Mouse (Mus musculus) kidney, postnatal 14 days (tissue): ENCODE data around the gene Slc22a21.
"Not testable (repeated sequence)": the region's sequence is repeated elsewhere in the genome, so short reads cannot be mapped to it uniquely, and the experiment has no call there.

ENCODE experiments used
- DNase-seq: peaks from one replicate; pipeline ENCODE4 v3.0.0; 2022; ENCODE audit warnings: mixed read lengths

Slc22a21 gene

DNA sequence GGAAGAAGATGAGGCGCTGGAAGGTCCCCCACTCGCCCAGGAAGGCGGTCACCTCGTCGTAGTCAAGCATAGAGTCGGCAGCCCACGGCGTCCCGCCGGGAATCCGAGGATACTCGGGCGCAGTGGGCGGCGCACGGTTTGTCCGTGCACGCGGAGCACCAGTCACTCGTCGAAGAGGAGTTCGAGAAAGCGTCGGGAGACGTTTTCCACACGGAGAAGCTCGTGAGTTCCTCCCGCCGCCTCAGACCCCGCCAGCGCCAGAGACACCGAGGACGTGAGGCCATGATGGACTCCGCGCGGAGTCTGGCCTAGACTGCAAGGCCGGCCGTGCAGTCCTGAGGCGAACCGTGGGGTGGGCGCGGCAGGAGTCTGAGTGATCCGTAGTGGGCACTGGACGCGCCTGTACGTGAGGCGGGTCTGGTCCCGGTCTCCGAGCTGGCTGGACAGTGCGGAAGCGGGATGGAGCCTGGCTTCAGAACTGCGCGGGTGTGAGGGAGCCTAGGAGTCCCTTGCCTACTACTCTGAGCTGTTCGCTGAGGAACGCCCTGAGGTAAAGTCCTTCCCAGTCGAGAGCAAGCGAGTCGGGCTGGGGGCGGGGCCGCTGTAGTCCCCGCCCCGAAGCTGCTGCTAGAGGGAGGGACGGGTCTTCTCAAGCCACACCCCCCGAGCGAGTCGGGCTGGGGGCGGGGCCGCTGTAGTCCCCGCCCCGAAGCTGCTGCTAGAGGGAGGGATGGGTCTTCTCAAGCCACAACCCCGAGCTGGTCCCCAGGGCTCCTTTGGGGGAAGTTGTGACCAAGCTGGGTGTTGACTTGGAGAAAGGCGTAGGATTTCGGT lies at the start of gene Slc22a21:
Slc22a21 (minus strand) TSS at position 545 of the 834 bp plus-strand sequence.
- DNase-seq, result peak; percentile 86

DNA sequence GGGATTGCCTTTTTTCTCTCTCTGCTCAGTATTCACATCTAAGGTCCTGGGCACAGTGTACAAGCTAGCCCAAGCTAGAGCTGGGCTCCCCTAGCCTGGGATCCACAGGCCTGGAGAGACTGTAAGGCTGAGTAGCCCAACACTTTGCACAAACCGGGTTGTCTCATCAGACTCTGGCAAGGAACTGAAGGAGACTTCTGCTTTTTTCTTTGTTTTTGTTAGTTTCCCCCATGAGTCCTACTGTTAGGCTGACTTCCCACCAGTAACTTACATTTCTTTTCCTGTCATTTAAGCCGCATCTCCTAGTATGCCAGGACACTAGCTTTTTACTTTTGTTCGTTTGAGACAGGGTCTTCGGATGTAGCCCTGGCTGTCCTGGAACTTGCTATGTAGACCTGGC lies 48.9 kb upstream of the Slc22a21 start:
- DNase-seq, result no peak

DNA sequence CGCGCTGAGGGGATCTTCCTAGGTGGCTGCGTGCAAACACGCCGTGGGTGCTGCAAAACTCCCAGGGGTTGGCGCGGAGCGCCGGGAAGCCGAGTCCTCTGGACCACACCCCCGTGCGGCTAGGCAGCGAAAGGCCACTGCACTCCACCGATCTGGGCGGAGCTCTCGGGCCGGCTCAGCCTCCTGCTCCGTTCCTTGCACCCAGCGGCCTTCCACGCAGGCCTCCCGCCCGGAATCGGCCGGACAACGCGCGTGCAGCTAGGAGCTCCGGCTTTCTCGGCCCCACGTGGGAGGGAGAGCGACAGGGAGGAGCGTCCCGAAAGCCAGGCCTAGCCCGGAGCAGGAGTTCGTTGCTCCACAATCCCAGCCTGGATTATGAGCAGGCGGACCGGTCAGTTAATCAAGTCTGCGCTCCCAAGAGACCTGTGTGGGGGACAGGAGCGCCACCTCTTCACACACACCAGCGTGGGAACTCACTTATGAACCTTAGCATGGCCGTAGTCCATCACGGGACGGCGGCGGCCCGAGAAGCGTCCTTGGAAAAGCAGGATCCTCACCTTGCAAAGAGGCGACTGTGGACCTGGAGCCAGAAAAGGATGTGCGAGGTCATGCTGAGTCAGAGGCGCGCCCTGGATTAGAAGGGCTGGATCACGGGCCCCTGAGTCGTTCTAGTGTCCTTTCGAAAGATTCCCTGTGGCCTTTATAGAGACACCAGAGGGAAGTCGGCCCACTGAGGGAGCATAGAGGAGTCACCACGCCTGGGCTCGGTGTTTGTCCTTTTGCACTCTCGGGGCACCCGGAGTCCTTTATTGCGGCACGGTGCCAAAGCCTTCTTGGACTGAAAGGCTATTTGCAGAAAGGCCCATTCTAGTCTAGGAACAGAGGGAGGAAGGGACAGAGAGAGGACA lies 48.2 kb upstream of the Slc22a21 start, which contains the start of gene Slc22a4:
Slc22a4 (minus strand) TSS at position 47 of the 908 bp plus-strand sequence.
- peak; percentile 92 for DNase-seq

DNA sequence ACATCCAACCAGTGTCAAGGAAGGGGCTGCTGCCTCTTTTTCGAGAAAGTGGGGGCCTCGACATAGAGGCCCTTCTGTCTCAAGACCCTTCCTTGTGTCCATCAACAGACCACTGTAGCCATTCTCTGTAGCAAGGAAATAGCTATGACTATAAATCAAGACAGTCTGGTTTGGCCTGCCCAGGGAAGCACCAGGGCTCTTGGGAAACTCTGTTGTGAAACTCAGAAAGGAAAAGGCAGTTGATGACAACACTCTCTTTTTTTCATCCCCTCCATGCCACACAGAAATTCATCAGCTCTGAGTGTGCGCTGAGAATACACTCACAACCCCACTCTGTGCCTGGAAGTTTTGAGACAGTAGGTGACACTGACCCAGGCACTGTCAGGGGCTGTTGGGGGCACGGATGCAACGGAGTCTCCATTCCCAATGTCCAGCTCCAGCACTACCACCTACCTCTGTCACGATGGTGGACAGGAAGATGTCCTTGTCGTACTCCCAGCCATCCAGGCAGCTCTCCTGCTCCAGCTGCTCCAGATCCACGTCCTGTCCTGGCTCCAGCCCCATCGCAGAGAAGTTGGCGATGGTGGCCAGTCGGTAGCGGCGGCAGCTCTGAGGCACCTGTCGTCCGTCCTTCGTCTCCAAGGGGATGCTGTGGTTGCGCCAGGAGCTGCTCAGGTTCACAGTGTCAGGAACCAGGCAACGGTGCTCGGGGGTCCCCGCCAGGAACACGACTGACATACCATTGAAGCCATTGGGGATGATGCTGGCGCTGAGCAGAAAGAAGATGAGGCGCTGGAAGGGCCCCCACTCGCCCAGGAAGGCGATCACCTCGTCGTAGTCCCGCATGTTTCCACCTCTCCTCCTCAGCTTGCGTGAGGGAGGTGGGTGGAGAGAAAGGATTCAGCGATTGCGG lies 47.3 kb upstream of the Slc22a21 start:
- DNase-seq, result no peak

GRCm38 (mm10) chr11:54026491-54027041 lies 46.4 kb upstream of the Slc22a21 start:
- no peak for DNase-seq

- peak; percentile 26 for DNase-seq
These were observed 41.4 kb upstream of the Slc22a21 start for GRCm38 (mm10) chr11:54021396-54022093.

- DNase-seq, result no peak
These were observed 39.0 kb upstream of the Slc22a21 start for GRCm38 (mm10) chr11:54018893-54019732.

DNA sequence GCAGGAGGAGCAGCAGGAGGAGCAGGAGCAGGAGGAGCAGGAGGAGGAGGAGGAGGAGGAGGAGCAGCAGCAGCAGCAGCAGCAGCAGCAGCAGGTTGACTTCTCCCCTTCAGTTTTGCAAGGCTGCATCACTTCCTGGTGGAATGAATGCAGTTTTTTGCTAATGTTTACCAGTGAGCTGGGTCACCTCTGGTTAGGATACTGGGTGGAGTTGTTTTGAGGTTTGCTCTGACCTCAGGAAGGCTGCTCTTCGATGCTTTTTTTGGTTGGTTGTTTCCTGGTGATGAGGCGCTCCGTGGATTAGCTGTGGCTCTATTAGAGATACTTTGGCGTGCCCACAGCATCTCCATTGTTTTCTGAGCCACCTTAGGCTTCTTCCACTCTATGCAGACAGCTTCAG lies 37.5 kb upstream of the Slc22a21 start:
- DNase-seq, result no peak

GRCm38 (mm10) chr11:54016051-54016450 lies 35.9 kb upstream of the Slc22a21 start:
- DNase-seq, result no peak

DNA sequence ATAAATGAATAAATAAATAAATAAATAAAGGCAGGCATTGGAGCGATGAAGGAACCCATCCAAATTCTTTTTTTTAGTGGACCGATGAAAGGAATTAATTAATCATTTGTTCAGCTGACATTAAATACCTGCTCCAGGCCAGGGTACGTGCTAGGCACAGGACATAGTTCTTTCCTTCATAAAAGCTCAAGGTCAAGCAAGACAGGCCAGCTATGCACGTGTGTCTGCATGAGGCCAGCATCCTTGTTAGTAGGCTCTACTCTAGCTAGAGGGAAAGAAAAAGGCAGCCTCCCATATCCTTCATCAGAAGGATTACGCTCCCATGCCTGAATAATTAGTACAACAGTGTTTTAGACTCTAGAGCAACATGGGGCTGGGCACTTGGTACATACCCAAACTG lies 32.8 kb upstream of the Slc22a21 start:
- peak; percentile 34 for DNase-seq

DNA sequence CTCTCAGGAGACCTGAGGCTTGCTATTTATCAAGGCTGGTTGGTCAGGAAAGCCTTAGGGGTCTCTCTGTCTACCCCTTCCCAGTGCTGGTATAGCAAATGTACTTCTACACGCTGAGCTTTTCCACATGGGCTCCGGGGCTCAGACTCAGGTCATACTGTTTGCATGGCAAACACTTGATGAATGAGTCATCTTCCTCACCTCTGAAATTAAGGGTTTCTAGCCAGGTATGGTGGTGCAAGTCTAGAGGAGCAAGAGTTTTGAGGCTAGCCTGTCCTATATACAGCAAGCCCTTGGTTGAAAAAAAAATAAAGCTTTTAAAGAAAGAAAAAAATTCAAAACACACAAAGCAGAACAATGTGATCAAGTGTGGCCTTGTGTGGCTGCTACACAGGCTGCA lies 31.1 kb upstream of the Slc22a21 start:
- DNase-seq, result no peak

DNA sequence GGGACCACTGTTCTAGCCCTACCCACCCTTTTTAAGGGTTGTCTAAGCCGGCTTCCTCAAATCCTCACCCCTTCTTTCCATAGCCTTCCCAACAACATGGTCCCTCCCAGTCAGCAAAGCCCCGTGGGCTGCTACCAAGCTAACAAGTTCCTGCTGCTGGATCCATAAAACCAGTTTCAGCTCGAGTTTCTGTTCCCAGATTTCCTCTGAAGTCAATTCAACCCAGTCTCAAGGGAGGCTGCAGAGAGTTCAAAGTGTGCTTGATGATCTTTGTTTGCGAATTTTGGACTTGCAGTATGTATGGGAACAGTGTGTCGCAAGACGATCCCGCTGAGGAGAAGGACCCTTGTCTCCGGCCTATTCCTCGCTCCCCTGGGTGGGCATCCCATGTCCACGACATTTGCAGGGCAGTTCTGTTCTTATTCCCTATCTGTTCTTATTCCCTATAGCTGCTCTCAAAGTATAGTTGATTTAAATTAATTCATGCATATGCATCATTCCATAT lies 28.3 kb upstream of the Slc22a21 start:
- DNase-seq, result peak; percentile 41

DNA sequence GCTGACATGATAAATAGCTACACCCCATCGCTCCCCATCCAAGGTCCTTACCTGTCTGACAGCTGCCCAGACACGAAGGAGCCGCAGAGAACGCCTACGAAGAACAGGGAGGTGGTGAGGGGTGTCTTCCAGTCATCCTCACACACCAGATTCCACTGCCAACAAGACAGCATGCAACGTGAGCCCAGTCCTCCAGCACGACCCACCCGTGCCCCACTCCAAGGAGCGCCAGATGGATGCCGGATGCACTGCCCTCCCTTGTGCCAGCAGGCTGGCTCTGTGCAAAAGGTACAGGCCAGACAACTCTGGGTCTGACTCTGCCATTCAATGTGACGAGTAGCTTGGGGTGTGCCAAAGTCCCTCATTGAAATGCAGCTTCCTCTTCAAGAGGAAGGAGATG lies 27.6 kb upstream of the Slc22a21 start:
- no peak for DNase-seq

DNA sequence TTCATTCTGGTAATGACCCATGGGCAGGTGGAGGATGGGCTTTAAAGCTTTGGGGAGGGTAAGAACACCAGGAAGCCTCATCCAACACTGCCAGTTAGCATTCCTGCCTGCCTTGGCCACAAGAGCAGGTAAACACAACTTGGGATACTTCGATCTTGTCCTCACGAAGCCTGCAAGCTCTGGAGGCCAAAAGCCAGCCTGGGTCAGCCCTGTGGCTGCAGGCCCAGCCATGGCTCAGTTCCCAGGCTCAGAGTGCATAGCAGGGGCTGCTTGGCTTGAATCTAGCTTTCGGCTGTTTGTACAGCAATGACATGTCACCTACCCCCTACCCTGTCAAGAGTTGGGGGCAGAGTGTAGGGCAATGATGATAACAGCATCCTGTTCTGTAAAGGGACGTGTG lies 26.8 kb upstream of the Slc22a21 start:
- DNase-seq, result peak; percentile 86

GRCm38 (mm10) chr11:54006362-54006761 lies 26.2 kb upstream of the Slc22a21 start:
- not testable (repeated sequence) for DNase-seq

GRCm38 (mm10) chr11:54004734-54005133 lies 24.6 kb upstream of the Slc22a21 start:
- no peak for DNase-seq

- DNase-seq, result peak; percentile 91
These were observed 24.1 kb upstream of the Slc22a21 start for GRCm38 (mm10) chr11:54004221-54004620.

DNA sequence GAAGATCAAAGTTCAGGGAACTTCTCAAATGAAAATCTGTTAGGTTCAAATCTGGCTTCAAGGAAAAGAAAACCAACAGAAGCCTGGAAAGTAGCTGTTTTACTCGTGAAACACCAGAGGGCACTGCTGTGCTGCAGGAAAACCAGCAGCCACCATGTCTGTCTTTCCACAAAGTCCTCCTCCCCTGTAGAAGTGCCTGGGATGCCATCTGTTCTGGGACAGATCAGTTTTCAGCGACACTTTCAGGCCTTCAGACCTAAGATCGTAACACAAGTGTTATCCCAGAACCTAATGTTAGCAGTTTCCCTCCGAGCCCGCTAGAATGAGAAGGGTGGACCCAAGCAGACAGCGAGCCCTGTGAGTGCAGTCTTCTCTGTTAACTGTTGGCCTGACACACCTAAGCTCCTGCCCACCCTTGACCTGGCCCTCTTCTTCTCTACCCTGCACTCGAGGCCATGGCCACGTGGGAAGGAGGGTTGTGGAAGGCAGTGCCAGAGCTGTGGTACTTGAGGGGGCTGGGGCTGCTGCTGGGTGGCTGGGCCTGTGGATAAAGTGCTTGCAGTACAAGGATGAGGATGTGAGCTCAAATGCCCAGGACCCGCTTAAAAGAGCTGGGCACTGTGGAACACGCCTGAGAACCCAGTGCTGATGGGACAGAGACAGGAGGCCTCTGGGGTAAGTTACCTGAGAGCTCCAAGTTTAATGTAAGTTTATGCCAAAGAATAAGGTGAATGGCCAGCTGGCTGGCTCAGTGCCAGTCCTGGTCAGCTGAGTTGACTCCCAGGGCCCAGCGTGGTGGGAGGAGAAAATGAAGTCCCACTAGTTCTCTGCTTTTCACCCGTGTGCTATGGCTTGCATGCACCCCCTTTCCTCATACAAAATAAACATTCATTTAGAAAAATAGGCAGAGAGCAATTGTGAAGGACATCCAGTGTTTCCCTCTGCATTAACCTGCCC lies 22.9 kb upstream of the Slc22a21 start:
- peak; percentile 71 for DNase-seq

DNA sequence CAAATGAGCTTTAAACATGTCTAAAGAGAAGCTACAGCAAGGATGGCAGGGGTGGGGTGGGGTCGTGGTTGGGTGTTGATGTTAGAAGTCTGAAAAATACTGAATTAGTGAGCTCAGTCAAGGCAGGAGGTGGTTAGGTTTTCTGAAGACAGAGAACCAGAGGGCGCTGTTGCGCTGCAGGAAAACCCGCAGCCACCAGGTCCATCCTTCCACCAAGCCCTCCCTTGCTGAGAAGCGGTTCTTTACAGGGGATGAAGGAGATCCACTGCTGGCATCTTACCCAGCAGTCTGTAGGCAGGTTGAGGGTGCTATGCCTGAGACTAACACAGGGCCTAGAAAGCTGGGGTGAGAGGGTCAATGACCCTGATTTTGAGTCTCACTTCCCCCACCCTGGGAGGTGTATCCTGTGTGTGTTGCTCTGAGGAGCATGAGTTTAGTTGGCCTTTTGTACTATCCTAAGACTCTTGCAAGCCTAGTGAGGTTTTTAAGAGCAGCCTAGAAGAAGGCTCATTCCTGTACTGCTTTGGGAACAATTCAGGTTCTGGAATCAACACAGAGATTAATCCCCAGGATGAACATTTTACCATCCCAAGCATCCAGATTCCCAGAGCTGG lies 22.1 kb upstream of the Slc22a21 start:
- peak; percentile 76 for DNase-seq
